Mouse (Mus musculus) hindbrain, embryonic 14.5 days (tissue): ENCODE measurements around the gene Setd3. TPM values are rescaled to one million over a fixed set of nuclear protein-coding genes. Genes with fewer than 3 reads are reported as not detected.

ENCODE experiments used
- ATAC-seq: fragments of 200-750 bp; cut with Nextera tagmentation; 2 replicates; pipeline ENCODE4 v1.8.0; 2017; ENCODE audit warnings: moderate number of reproducible peaks, mild to moderate bottlenecking, moderate TSS enrichment, moderate library complexity; ENCODE audit not compliant: low FRiP score
- DNase-seq: peaks from one replicate; pipeline ENCODE4 v3.0.0-alpha.2; 2015; ENCODE audit warnings: low spot score
- H3K27ac ChIP-seq: fragments of 300-500 bp; sonication (generic); 2 replicates; pipeline ENCODE4 v1.5.1; 2014; ENCODE audit warnings: mild to moderate bottlenecking, moderate library complexity
- H3K27me3 ChIP-seq: fragments of 300-500 bp; sonication (generic); 2 replicates; pipeline ENCODE4 v1.6.1; 2014; ENCODE audit warnings: mild to moderate bottlenecking, low read length, mixed read lengths; ENCODE audit not compliant: control insufficient read depth, insufficient read depth
- H3K36me3 ChIP-seq: fragments of 300-500 bp; sonication (generic); replicated peaks from 2 replicates; pipeline ENCODE4 v1.6.1; 2014; ENCODE audit not compliant: control insufficient read depth, insufficient read depth
- H3K4me1 ChIP-seq: fragments of 300-500 bp; sonication (generic); replicated peaks from 2 replicates; pipeline ENCODE4 v1.6.1; 2014; ENCODE audit warnings: antibody characterized with exemption, low read length, mixed read lengths; ENCODE audit not compliant: control insufficient read depth, insufficient read depth
- H3K4me2 ChIP-seq: fragments of 300-500 bp; sonication (generic); replicated peaks from 2 replicates; pipeline ENCODE4 v1.6.1; 2014; ENCODE audit warnings: mild to moderate bottlenecking, moderate library complexity
- H3K4me3 ChIP-seq: fragments of 300-500 bp; sonication (generic); replicated peaks from 2 replicates; pipeline ENCODE4 v1.5.1; 2014; ENCODE audit warnings: mild to moderate bottlenecking, low read length
- H3K9ac ChIP-seq: fragments of 300-500 bp; sonication (generic); 2 replicates; pipeline ENCODE4 v1.6.1; 2014
- H3K9me3 ChIP-seq: fragments of 300-500 bp; sonication (generic); 2 replicates; pipeline ENCODE4 v1.6.1; 2016; ENCODE audit warnings: low read length; ENCODE audit not compliant: control insufficient read depth
- WGBS: fragments of 180-500 bp; shearing (Covaris S2); extraction: QIAGEN DNeasy Blood & Tissue Kit; methylation state at CpG from one replicate; pipeline ENCODE4 v1.1.7; 2014; 5-methylcytosine and 5-hydroxymethylcytosine counted together
- polyA plus RNA-seq: library from polyadenylated mRNA; unstranded; fragments of >200 nt; fragmentation: Nextera tagmentation; extraction: Ambion mirVana; gene quantifications from 2 replicates; pipeline ENCODE4 v1.2.1, GENCODE M21; 2014

Setd3 gene
- polyA plus RNA-seq: 86.7 and 89.8 TPM in 2 replicates

- no peak for ATAC-seq
- Histone ChIP-seq H3K9me3 (no peaks in the 10 kb centered on the region), H3K36me3 (peaks cover 10% of the 10 kb centered on the region), H3K4me3 (peak within 1 kb of the TSS; percentile 98), H3K27me3 (no peaks in the 10 kb centered on the region), H3K4me2 (peak within 1 kb of the TSS; percentile 76), H3K27ac (peak within 1 kb of the TSS; percentile 81), H3K9ac (peak within 1 kb of the TSS; percentile 94), H3K4me1 (peaks cover 29% of the 10 kb centered on the region)
- WGBS: 0% methylated on average over 9 of the region's 9 CpGs
- DNase-seq: no peak
These were observed at the start of gene Setd3 for GRCm38 (mm10) chr12:108179246-108179320. Gene Setd3, minus strand, starts transcription at chr12:108179314.

GRCm38 (mm10) chr12:108227527-108227926, 48.4 kb upstream of the Setd3 start:
- ATAC-seq (no peak), DNase-seq (no peak)
- Histone ChIP-seq H3K27ac (no peak overlapping the region), H3K4me2 (no peak overlapping the region), H3K4me1 (peaks cover 51% of the 10 kb centered on the region), H3K27me3 (no peaks in the 10 kb centered on the region), H3K9ac (no peak overlapping the region), H3K4me3 (no peak overlapping the region), H3K9me3 (no peaks in the 10 kb centered on the region), H3K36me3 (no peaks in the 10 kb centered on the region)
- 73% methylated on average over 16 of the region's 16 CpGs for WGBS

GRCm38 (mm10) chr12:108226941-108227340, 47.8 kb upstream of the Setd3 start:
- no peak for DNase-seq
- 81% methylated on average over 12 of the region's 12 CpGs for WGBS
- no peak overlapping the region for H3K27ac ChIP-seq
- no peaks in the 10 kb centered on the region for H3K9me3 ChIP-seq
- no peak overlapping the region for H3K9ac ChIP-seq
- H3K4me1 ChIP-seq: peaks cover 46% of the 10 kb centered on the region
- H3K4me3 ChIP-seq: no peak overlapping the region
- H3K36me3 ChIP-seq: no peaks in the 10 kb centered on the region
- ATAC-seq: no peak
- no peaks in the 10 kb centered on the region for H3K27me3 ChIP-seq
- H3K4me2 ChIP-seq: no peak overlapping the region

- no peak overlapping the region for H3K9ac ChIP-seq
- H3K4me2 ChIP-seq: no peak overlapping the region
- WGBS: 70% methylated on average over 13 of the region's 13 CpGs
- H3K36me3 ChIP-seq: no peaks in the 10 kb centered on the region
- H3K4me1 ChIP-seq: peaks cover 48% of the 10 kb centered on the region
- no peak overlapping the region for H3K27ac ChIP-seq
- H3K4me3 ChIP-seq: no peak overlapping the region
- no peak for ATAC-seq
- H3K9me3 ChIP-seq: no peaks in the 10 kb centered on the region
- no peaks in the 10 kb centered on the region for H3K27me3 ChIP-seq
- no peak for DNase-seq
These were observed 47.1 kb upstream of the Setd3 start for GRCm38 (mm10) chr12:108226216-108226615.

- Histone ChIP-seq H3K36me3 (no peaks in the 10 kb centered on the region), H3K4me1 (peaks cover 53% of the 10 kb centered on the region), H3K27ac (no peak overlapping the region), H3K27me3 (no peaks in the 10 kb centered on the region), H3K9ac (no peak overlapping the region), H3K9me3 (no peaks in the 10 kb centered on the region), H3K4me3 (no peak overlapping the region), H3K4me2 (no peak overlapping the region)
- 59% methylated on average over 7 of the region's 7 CpGs for WGBS
- no peak for ATAC-seq
- no peak for DNase-seq
These were observed 46.7 kb upstream of the Setd3 start for GRCm38 (mm10) chr12:108225781-108226180.

- no peaks in the 10 kb centered on the region for H3K9me3 ChIP-seq
- H3K4me1 ChIP-seq: peaks cover 75% of the 10 kb centered on the region
- H3K27ac ChIP-seq: no peak overlapping the region
- no peaks in the 10 kb centered on the region for H3K36me3 ChIP-seq
- no peaks in the 10 kb centered on the region for H3K27me3 ChIP-seq
- no peak overlapping the region for H3K4me2 ChIP-seq
- WGBS: 41% methylated on average over 4 of the region's 8 CpGs
- no peak for DNase-seq
- no peak overlapping the region for H3K9ac ChIP-seq
- no peak for ATAC-seq
- H3K4me3 ChIP-seq: no peak overlapping the region
These were observed 44.2 kb upstream of the Setd3 start for GRCm38 (mm10) chr12:108223357-108223756.

- H3K9me3 ChIP-seq: no peaks in the 10 kb centered on the region
- H3K4me1 ChIP-seq: peaks cover 69% of the 10 kb centered on the region
- H3K36me3 ChIP-seq: no peaks in the 10 kb centered on the region
- WGBS: 89% methylated on average over 7 of the region's 7 CpGs
- no peaks in the 10 kb centered on the region for H3K27me3 ChIP-seq
- ATAC-seq (no peak), DNase-seq (no peak)
- no peak overlapping the region for H3K9ac ChIP-seq
- peak overlapping the region; percentile 52; the same call in 1 of the 2 replicates for H3K27ac ChIP-seq
- H3K4me3 ChIP-seq: no peak overlapping the region
- H3K4me2 ChIP-seq: no peak overlapping the region
These were observed 42.6 kb upstream of the Setd3 start for GRCm38 (mm10) chr12:108221712-108222111.

- Histone ChIP-seq H3K9me3 (no peaks in the 10 kb centered on the region), H3K4me3 (no peak overlapping the region), H3K4me1 (peaks cover 69% of the 10 kb centered on the region), H3K27ac (peak overlapping the region; percentile 86), H3K4me2 (no peak overlapping the region), H3K27me3 (no peaks in the 10 kb centered on the region), H3K36me3 (no peaks in the 10 kb centered on the region), H3K9ac (no peak overlapping the region)
- ATAC-seq: peak; percentile 25; the same call in 1 of the 2 replicates
- DNase-seq: peak; percentile 48
- WGBS: 45% methylated on average over 10 of the region's 10 CpGs
These were observed 42.1 kb upstream of the Setd3 start for GRCm38 (mm10) chr12:108221206-108221605.

GRCm38 (mm10) chr12:108220621-108221020, 41.5 kb upstream of the Setd3 start:
- Histone ChIP-seq H3K9ac (no peak overlapping the region), H3K27ac (peak overlapping the region; percentile 86), H3K36me3 (no peaks in the 10 kb centered on the region), H3K4me1 (peaks cover 66% of the 10 kb centered on the region), H3K27me3 (no peaks in the 10 kb centered on the region), H3K4me3 (no peak overlapping the region), H3K4me2 (no peak overlapping the region), H3K9me3 (no peaks in the 10 kb centered on the region)
- 48% methylated on average over 12 of the region's 12 CpGs for WGBS
- ATAC-seq: peak; percentile 29; the same call in 1 of the 2 replicates
- no peak for DNase-seq

GRCm38 (mm10) chr12:108219825-108220616, 40.9 kb upstream of the Setd3 start:
- H3K36me3 ChIP-seq: no peaks in the 10 kb centered on the region
- peak overlapping the region; percentile 17; the same call in 1 of the 2 replicates for H3K4me2 ChIP-seq
- no peak for ATAC-seq
- peak overlapping the region; percentile 49 for H3K9ac ChIP-seq
- WGBS: 53% methylated on average over 21 of the region's 21 CpGs
- no peak overlapping the region for H3K4me3 ChIP-seq
- DNase-seq: no peak
- H3K27ac ChIP-seq: peak overlapping the region; percentile 86
- no peaks in the 10 kb centered on the region for H3K27me3 ChIP-seq
- H3K4me1 ChIP-seq: peaks cover 64% of the 10 kb centered on the region
- no peaks in the 10 kb centered on the region for H3K9me3 ChIP-seq
